Mouse (Mus musculus) G1E (cell line): ENCODE results near the gene Ddit4. TPM values are rescaled to one million over a fixed set of nuclear protein-coding genes. Genes with fewer than 3 reads are reported as not detected.
A peak's percentile ranks its signal among the peaks of the same experiment; 100 is the strongest.

Experiments
- ATAC-seq: 2 replicates; pipeline ENCODE4 v1.8.0; 2016; ENCODE audit warnings: mild to moderate bottlenecking; ENCODE audit not compliant: insufficient number of reproducible peaks, poor library complexity, low FRiP score, severe bottlenecking; ENCODE audit errors: extremely low read depth
- DNase-seq: peaks from one replicate; pipeline ENCODE4 v3.0.0; 2012; ENCODE audit warnings: low spot score
- H3K27me3 ChIP-seq: 2 replicates; pipeline ENCODE4 v1.6.1; 2012; ENCODE audit warnings: mild to moderate bottlenecking, low read length, inconsistent platforms; ENCODE audit not compliant: insufficient read depth
- H3K36me3 ChIP-seq: replicated peaks from 2 replicates; pipeline ENCODE3; 2012; ENCODE audit warnings: mild to moderate bottlenecking, inconsistent platforms
- H3K4me1 ChIP-seq: 2 replicates; pipeline ENCODE4 v1.6.1; 2012; ENCODE audit warnings: low read depth, low read length, inconsistent platforms, mixed read lengths; ENCODE audit not compliant: insufficient read depth
- H3K4me3 ChIP-seq: 2 replicates; pipeline ENCODE4 v1.5.1; 2012; ENCODE audit warnings: low read depth, mild to moderate bottlenecking, inconsistent platforms, low read length, moderate library complexity, mixed read lengths
- H3K9me3 ChIP-seq: replicated peaks from 2 replicates; pipeline ENCODE4 v1.6.1; 2012; ENCODE audit warnings: inconsistent platforms
- CTCF ChIP-seq: IDR thresholded peaks from 2 replicates; pipeline ENCODE4 v1.5.1; 2012; ENCODE audit warnings: low read depth, low read length, inconsistent platforms, mixed read lengths
- GATA1 ChIP-seq: IDR thresholded peaks from 2 replicates; pipeline ENCODE4 v1.6.1; 2012; ENCODE audit warnings: borderline replicate concordance, low read length, inconsistent platforms, mixed read lengths
- GATA2 ChIP-seq: IDR thresholded peaks from 2 replicates; pipeline ENCODE4 v1.6.1; 2012; ENCODE audit warnings: low read depth, low read length, inconsistent platforms, borderline replicate concordance
- POLR2AphosphoS5 ChIP-seq: IDR thresholded peaks from 2 replicates; pipeline ENCODE4 v1.6.1; 2012; ENCODE audit warnings: low read depth, low read length, inconsistent platforms; ENCODE audit not compliant: insufficient replicate concordance
- TAL1 ChIP-seq: conservative IDR thresholded peaks from 2 replicates; pipeline ENCODE4 v1.6.1; 2012; ENCODE audit warnings: low read depth, low read length, inconsistent platforms, mixed read lengths
- polyA plus RNA-seq: library from polyadenylated mRNA; stranded (reverse); fragments of >175 nt; gene quantifications from 2 replicates; pipeline ENCODE4 v1.2.3, GENCODE M21; 2012
- total RNA-seq, 2 experiments: library from RNA; stranded (forward) in 1 of 2; stranded (reverse) in 1 of 2; fragments of 200-1000 nt in 1 of 2; fragments of >200 nt in 1 of 2; fragmentation: Nextera tagmentation in 1 of 2; gene quantifications; 2 replicates each; pipeline ENCODE4 v1.2.3; 2014 to 2017

The Ddit4 gene
- total and polyA plus RNA-seq, 3 experiments, result 9.9 to 28.5 (median 27.7) TPM

- Histone ChIP-seq H3K36me3 (no peaks in the 10 kb centered on the region), H3K27me3 (no peaks in the 10 kb centered on the region), H3K9me3 (no peaks in the 10 kb centered on the region), H3K4me3 (peak overlapping the region; percentile 67), H3K4me1 (peaks cover 56% of the 10 kb centered on the region)
- DNase-seq (peak; percentile 48), ATAC-seq (peak; percentile 89)
- peak; percentile 69 for TF ChIP-seq TAL1
- TF ChIP-seq GATA2, result no peak
Measured at GRCm38 (mm10) chr10:59969821-59970449, 18.3 kb upstream of the Ddit4 start.

- H3K4me3 ChIP-seq, result no peak overlapping the region
- TF ChIP-seq TAL1, result no peak
- DNase-seq (no peak), ATAC-seq (no peak)
- no peaks in the 10 kb centered on the region for H3K9me3 ChIP-seq
- H3K36me3 ChIP-seq, result no peaks in the 10 kb centered on the region
- H3K27me3 ChIP-seq, result no peaks in the 10 kb centered on the region
- H3K4me1 ChIP-seq, result peaks cover 59% of the 10 kb centered on the region
Measured at GRCm38 (mm10) chr10:59967309-59967942, 15.8 kb upstream of the Ddit4 start.

GRCm38 (mm10) chr10:59966743-59967142 lies 15.1 kb upstream of the Ddit4 start:
- ATAC-seq, result no peak
- no peaks in the 10 kb centered on the region for H3K9me3 ChIP-seq
- peaks cover 54% of the 10 kb centered on the region for H3K4me1 ChIP-seq
- no peaks in the 10 kb centered on the region for H3K36me3 ChIP-seq
- no peak overlapping the region for H3K4me3 ChIP-seq
- no peaks in the 10 kb centered on the region for H3K27me3 ChIP-seq
- TF ChIP-seq POLR2AphosphoS5 (no peak), GATA2 (no peak)
- DNase-seq, result no peak

- TF ChIP-seq GATA1 (no peak), CTCF (no peak), POLR2AphosphoS5 (no peak)
- Histone ChIP-seq H3K27me3 (no peaks in the 10 kb centered on the region), H3K4me1 (peaks cover 47% of the 10 kb centered on the region), H3K4me3 (no peak overlapping the region), H3K9me3 (no peaks in the 10 kb centered on the region), H3K36me3 (no peaks in the 10 kb centered on the region)
- DNase-seq, result no peak
- ATAC-seq, result no peak
Measured at GRCm38 (mm10) chr10:59965788-59966187, 14.2 kb upstream of the Ddit4 start.

GRCm38 (mm10) chr10:59965362-59965695 lies 13.7 kb upstream of the Ddit4 start:
- no peaks in the 10 kb centered on the region for H3K36me3 ChIP-seq
- DNase-seq (no peak), ATAC-seq (no peak)
- H3K9me3 ChIP-seq, result no peaks in the 10 kb centered on the region
- H3K4me1 ChIP-seq, result peaks cover 42% of the 10 kb centered on the region
- TF ChIP-seq POLR2AphosphoS5, result no peak
- no peak for TF ChIP-seq CTCF
- TF ChIP-seq GATA2, result no peak
- TF ChIP-seq TAL1, result no peak
- no peak for TF ChIP-seq GATA1
- H3K4me3 ChIP-seq, result no peak overlapping the region; the same call in 1 of the 2 replicates
- no peaks in the 10 kb centered on the region for H3K27me3 ChIP-seq

- Histone ChIP-seq H3K4me3 (peak overlapping the region; percentile 42; the same call in 1 of the 2 replicates), H3K4me1 (peaks cover 39% of the 10 kb centered on the region), H3K9me3 (no peaks in the 10 kb centered on the region), H3K36me3 (no peaks in the 10 kb centered on the region), H3K27me3 (no peaks in the 10 kb centered on the region)
- no peak for ATAC-seq
- no peak for DNase-seq
- TF ChIP-seq TAL1 (no peak), CTCF (no peak), POLR2AphosphoS5 (no peak), GATA1 (no peak), GATA2 (no peak)
Measured at GRCm38 (mm10) chr10:59964504-59965361, 13.1 kb upstream of the Ddit4 start.
